In genomic region chr14:58307695-58308094, GRCm38 (mm10) we compare ENCODE assay signal across 17 mouse cellular contexts.
"Had no signal": no experiment of that assay in that cellular context is flagged by ENCODE, and none has a peak within 500 bp of the region (broad histone marks: within the 10 kb centered on the region; RNA-seq: fewer than 3 reads in every experiment).

No protein-coding gene starts in this region.

- H3K27ac ChIP-seq: lung, embryonic 15.5 days; midbrain, embryonic 10.5 days; midbrain, embryonic 12.5 days; neural tube, embryonic 12.5 days; stomach, embryonic 15.5 days; stomach, postnatal 0 days had no signal

- DNase-seq: liver, postnatal 0 days; lung, adult 2 months; lung, postnatal 14 days; lung, postnatal 36 days; midbrain, embryonic 14.5 days; right cerebral cortex, postnatal 14 days; thymus, adult 2 months; thymus, postnatal 25 days; thymus, postnatal 4 days had no signal

- H3K4me2 ChIP-seq: lung, embryonic 15.5 days; midbrain, embryonic 12.5 days; neural tube, embryonic 12.5 days; stomach, embryonic 15.5 days had no signal

- H3K9me3 ChIP-seq: lung, embryonic 15.5 days; midbrain, embryonic 10.5 days; midbrain, embryonic 12.5 days; stomach, embryonic 15.5 days had no signal

- H3K4me3 ChIP-seq: lung, embryonic 15.5 days; midbrain, embryonic 10.5 days; midbrain, embryonic 12.5 days; neural tube, embryonic 12.5 days; stomach, embryonic 15.5 days had no signal

- H3K4me1 ChIP-seq: lung, embryonic 15.5 days; midbrain, embryonic 10.5 days; midbrain, embryonic 12.5 days; neural tube, embryonic 12.5 days; stomach, embryonic 15.5 days had no signal

- H3K36me3 ChIP-seq: lung, embryonic 15.5 days; midbrain, embryonic 10.5 days; midbrain, embryonic 12.5 days; neural tube, embryonic 12.5 days; stomach, embryonic 15.5 days had no signal

- H3K9ac ChIP-seq: liver, postnatal 0 days; lung, embryonic 15.5 days; midbrain, embryonic 12.5 days; neural tube, embryonic 12.5 days; stomach, embryonic 15.5 days had no signal

- H3K27me3 ChIP-seq: lung, embryonic 15.5 days; midbrain, embryonic 12.5 days; neural tube, embryonic 12.5 days; stomach, embryonic 15.5 days had no signal

- ATAC-seq: liver, postnatal 0 days; lung, postnatal 0 days; midbrain, embryonic 16.5 days had no signal
